24 mouse cellular contexts compared by ENCODE assay signal in genomic region chr17:70090737-70091136, GRCm38 (mm10).
DNase-seq lines count a peak whose midpoint lies in the region; ATAC-seq and TF ChIP-seq lines count a peak whose summit lies in the region.
"Had no signal": no experiment of that assay in that cellular context is flagged by ENCODE, and none has a peak within 500 bp of the region (broad histone marks: within the 10 kb centered on the region; RNA-seq: fewer than 3 reads in every experiment).

No protein-coding gene starts in this region.

- DNase-seq in kidney, adult 2 months = peak; percentile 17
- DNase-seq in liver, adult 2 months (ENCODE audit: extremely low read depth, low read depth, low spot score) = peak; percentile 89
- no peak for DNase-seq in liver, embryonic 11.5 days (ENCODE audit: low spot score)
- no peak for DNase-seq in liver
- DNase-seq: adrenal gland, adult 8-10 months; adrenal gland, postnatal 14 days; adrenal gland, postnatal 36 days; B cell, adult 2 months; cerebellum, adult 11-12 months; cerebellum, adult 2 months; cerebellum, adult 9-10 months; cerebellum, postnatal 10 days; cerebellum, postnatal 25 days had no signal

- TF ChIP-seq CTCF in kidney, adult 2 months (conservative IDR thresholded peaks at IDR 0.05; ENCODE audit: insufficient read depth, insufficient read length, low read depth, low read length) = no peak
- no peak for TF ChIP-seq CTCF in liver, adult 2 months (IDR thresholded peaks at IDR 0.05; ENCODE audit: low read depth, low read length)

- H3K27me3 ChIP-seq in kidney, adult 2 months (replicated peaks; ENCODE audit: control insufficient read depth, insufficient read depth, low read length) = no peaks in the 10 kb centered on the region
- no peaks in the 10 kb centered on the region for H3K27me3 ChIP-seq in kidney, embryonic 16.5 days (ENCODE audit: insufficient read depth, low read length)
- H3K27me3 ChIP-seq in liver, adult 2 months (ENCODE audit: control insufficient read depth, insufficient read depth, low read length) = no peaks in the 10 kb centered on the region
- H3K27me3 ChIP-seq in liver, embryonic 11.5 days (replicated peaks; ENCODE audit: control insufficient read depth, insufficient read depth, low read length) = no peaks in the 10 kb centered on the region
- H3K27me3 ChIP-seq in liver, embryonic 16.5 days (ENCODE audit: control insufficient read depth, insufficient read depth, low read depth, low read length) = no peaks in the 10 kb centered on the region
- H3K27me3 ChIP-seq: CH12.LX; embryonic facial prominence, embryonic 12.5 days; forebrain, embryonic 13.5 days had no signal

- 50% methylated on average over 2 of the region's 2 CpGs for WGBS in kidney, adult 2 months
- WGBS in kidney, embryonic 16.5 days = 84% methylated on average over 2 of the region's 2 CpGs
- WGBS in liver, adult 2 months = 24% methylated on average over 2 of the region's 2 CpGs
- 73% methylated on average over 2 of the region's 2 CpGs for WGBS in liver, embryonic 11.5 days
- WGBS in liver, embryonic 16.5 days (ENCODE audit: insufficient replicate concordance) = 56% methylated on average over 2 of the region's 2 CpGs

- H3K9me3 ChIP-seq in kidney, embryonic 16.5 days (ENCODE audit: low read length) = no peaks in the 10 kb centered on the region
- no peaks in the 10 kb centered on the region for H3K9me3 ChIP-seq in liver, embryonic 11.5 days (ENCODE audit: control insufficient read depth, low read length)
- no peaks in the 10 kb centered on the region for H3K9me3 ChIP-seq in liver, embryonic 16.5 days (replicated peaks; ENCODE audit: control insufficient read depth, low read length)
- H3K9me3 ChIP-seq: embryonic facial prominence, embryonic 10.5 days; embryonic facial prominence, embryonic 12.5 days; forebrain, embryonic 13.5 days had no signal

- H3K36me3 ChIP-seq in kidney, adult 2 months (ENCODE audit: control insufficient read depth, insufficient read depth, low read length) = no peaks in the 10 kb centered on the region
- no peaks in the 10 kb centered on the region for H3K36me3 ChIP-seq in kidney, embryonic 16.5 days (ENCODE audit: insufficient read depth, low read length)
- no peaks in the 10 kb centered on the region for H3K36me3 ChIP-seq in liver, adult 2 months (ENCODE audit: control insufficient read depth, insufficient read depth, low read length)
- H3K36me3 ChIP-seq in liver, embryonic 11.5 days (ENCODE audit: control insufficient read depth, insufficient read depth, low read length) = no peaks in the 10 kb centered on the region
- H3K36me3 ChIP-seq in liver, embryonic 16.5 days (ENCODE audit: control insufficient read depth, insufficient read depth) = no peaks in the 10 kb centered on the region
- H3K36me3 ChIP-seq: embryonic facial prominence, embryonic 10.5 days; embryonic facial prominence, embryonic 12.5 days; G1E had no signal

- no peak overlapping the region for H3K4me2 ChIP-seq in kidney, embryonic 16.5 days (replicated peaks; ENCODE audit: low read depth, low read length)
- no peak overlapping the region for H3K4me2 ChIP-seq in liver, embryonic 11.5 days
- no peak overlapping the region for H3K4me2 ChIP-seq in liver, embryonic 16.5 days (ENCODE audit: low read depth, low read length)
- H3K4me2 ChIP-seq: embryonic facial prominence, embryonic 12.5 days; forebrain, embryonic 13.5 days had no signal

- ATAC-seq in kidney, embryonic 16.5 days (ENCODE audit: low FRiP score, low TSS enrichment) = no peak
- ATAC-seq in liver, embryonic 11.5 days (replicated peaks; ENCODE audit: low FRiP score) = no peak
- peak; percentile 66; the same call in 1 of the 2 replicates for ATAC-seq in liver, embryonic 16.5 days (ENCODE audit: low read depth)
- no peak for ATAC-seq in granulocyte monocyte progenitor cell, adult 5-6 weeks (replicated peaks; ENCODE audit: poor library complexity, severe bottlenecking)
- ATAC-seq: activated CD4-positive, CD25-positive, alpha-beta regulatory T cell, adult 4 months; CD4-positive, CD25-positive, alpha-beta regulatory T cell, adult 4 months; forebrain, embryonic 13.5 days; Patski had no signal

- H3K4me3 ChIP-seq in kidney, adult 2 months (ENCODE audit: insufficient read depth, low read depth, low read length) = no peak overlapping the region
- no peak overlapping the region for H3K4me3 ChIP-seq in kidney, embryonic 16.5 days (ENCODE audit: low read length)
- no peak overlapping the region for H3K4me3 ChIP-seq in liver, adult 2 months (ENCODE audit: insufficient read depth, low read depth, low read length)
- H3K4me3 ChIP-seq in liver, embryonic 11.5 days (ENCODE audit: low read depth, low read length) = no peak overlapping the region
- no peak overlapping the region for H3K4me3 ChIP-seq in liver, embryonic 16.5 days (ENCODE audit: low read depth, low read length)
- H3K4me3 ChIP-seq: embryonic facial prominence, embryonic 10.5 days; embryonic facial prominence, embryonic 12.5 days; forebrain, embryonic 13.5 days had no signal

- H3K27ac ChIP-seq in kidney, adult 2 months (ENCODE audit: insufficient read depth, low read depth, low read length) = no peak overlapping the region
- H3K27ac ChIP-seq in kidney, embryonic 16.5 days (ENCODE audit: low read length) = no peak overlapping the region
- no peak overlapping the region for H3K27ac ChIP-seq in liver, adult 2 months (replicated peaks; ENCODE audit: insufficient read depth, low read depth, low read length)
- H3K27ac ChIP-seq in liver, embryonic 11.5 days (ENCODE audit: low read depth, low read length) = no peak overlapping the region
- no peak overlapping the region for H3K27ac ChIP-seq in liver, embryonic 16.5 days (ENCODE audit: low read length)
- H3K27ac ChIP-seq: embryonic facial prominence, embryonic 10.5 days; embryonic facial prominence, embryonic 12.5 days; forebrain, embryonic 13.5 days had no signal

- no peaks in the 10 kb centered on the region for H3K79me2 ChIP-seq in liver, adult 2 months (ENCODE audit: control insufficient read depth, insufficient read depth, low read length)

- H3K4me1 ChIP-seq in kidney, adult 2 months (ENCODE audit: control insufficient read depth, insufficient read depth, low read length) = no peaks in the 10 kb centered on the region
- no peaks in the 10 kb centered on the region for H3K4me1 ChIP-seq in kidney, embryonic 16.5 days (ENCODE audit: insufficient read depth, low read length)
- H3K4me1 ChIP-seq in liver, adult 2 months (ENCODE audit: control insufficient read depth, insufficient read depth, low read length) = peaks cover 4% of the 10 kb centered on the region; the same call in 1 of the 2 replicates
- no peaks in the 10 kb centered on the region for H3K4me1 ChIP-seq in liver, embryonic 11.5 days (replicated peaks; ENCODE audit: control insufficient read depth, insufficient read depth, low read length)
- no peaks in the 10 kb centered on the region for H3K4me1 ChIP-seq in liver, embryonic 16.5 days (ENCODE audit: control insufficient read depth, low read depth, low read length)
- H3K4me1 ChIP-seq: embryonic facial prominence, embryonic 10.5 days; embryonic facial prominence, embryonic 12.5 days; forebrain, embryonic 13.5 days had no signal

- TF ChIP-seq POLR2A in kidney, adult 2 months (IDR thresholded peaks at IDR 0.05; ENCODE audit: low read depth, low read length) = no peak
- TF ChIP-seq POLR2A in liver, adult 2 months (IDR thresholded peaks at IDR 0.05; ENCODE audit: extremely low read depth, insufficient read depth, low read length) = no peak

- H3K9ac ChIP-seq in kidney, embryonic 16.5 days (replicated peaks; ENCODE audit: low read length) = no peak overlapping the region
- no peak overlapping the region for H3K9ac ChIP-seq in liver, adult 2 months (ENCODE audit: low read depth, low read length)
- H3K9ac ChIP-seq in liver, embryonic 11.5 days (ENCODE audit: low read depth, low read length) = no peak overlapping the region
- no peak overlapping the region for H3K9ac ChIP-seq in liver, embryonic 16.5 days (ENCODE audit: low read depth, low read length)
- H3K9ac ChIP-seq: embryonic facial prominence, embryonic 12.5 days; forebrain, embryonic 13.5 days had no signal

Comparison
In these comparisons a context has a peak if more than half of its experiments do, and no peak if none do; other contexts are left out.
1. DNase-seq: peak in kidney, adult 2 months (single experiment) and liver, adult 2 months (single experiment); none in liver, embryonic 11.5 days (single experiment) and liver (single experiment).